In genomic region chr6:115279639-115280038, GRCm38 (mm10) we compare ENCODE assay signal across 27 mouse cellular contexts. TPM values are rescaled to one million over a fixed set of nuclear protein-coding genes. Genes with fewer than 3 reads are reported as not detected.
A peak's percentile ranks its signal among the peaks of the same experiment; 100 is the strongest.
DNase-seq lines count a peak whose midpoint lies in the region; ATAC-seq and TF ChIP-seq lines count a peak whose summit lies in the region.
"Had no signal": no experiment of that assay in that cellular context is flagged by ENCODE, and none has a peak within 500 bp of the region (broad histone marks: within the 10 kb centered on the region; RNA-seq: fewer than 3 reads in every experiment).

No protein-coding gene starts in this region.

- H3K27ac ChIP-seq in heart, embryonic 12.5 days (ENCODE audit: poor library complexity, severe bottlenecking): no peak overlapping the region
- H3K27ac ChIP-seq in CH12.LX (ENCODE audit: insufficient read depth, low read depth): no peak overlapping the region
- no peak overlapping the region for H3K27ac ChIP-seq in embryonic facial prominence, embryonic 15.5 days (replicated peaks)
- H3K27ac ChIP-seq in stomach, postnatal 0 days (replicated peaks): no peak overlapping the region
- no peak overlapping the region for H3K27ac ChIP-seq in liver, postnatal 0 days (ENCODE audit: low read depth)
- no peak overlapping the region for H3K27ac ChIP-seq in forebrain, postnatal 0 days (ENCODE audit: low read depth, low read length)
- H3K27ac ChIP-seq: embryonic facial prominence, embryonic 13.5 days; forebrain, embryonic 10.5 days; forebrain, embryonic 12.5 days had no signal

- DNase-seq in heart, adult 11 months: peak; percentile 72
- peak; percentile 47 for DNase-seq in CH12.LX (ENCODE audit: extremely low read depth)
- peak; percentile 9 for DNase-seq in stomach, postnatal 0 days (ENCODE audit: low spot score)
- DNase-seq in liver, postnatal 0 days: no peak
- DNase-seq in forebrain, postnatal 0 days: no peak
- DNase-seq: adrenal gland, adult 8-10 months; adrenal gland, postnatal 14 days; adrenal gland, postnatal 36 days; cerebellum, adult 11-12 months; cerebellum, adult 2 months; cerebellum, adult 9-10 months; cerebellum, postnatal 10 days had no signal

- in situ Hi-C loops in CH12.LX (cut with MboI; ENCODE audit: low pct_ligation_motif_present, low pct_unique_long_range_greater_than_20kb, low sequenced_read_pairs): loop anchor here (10.0 kb wide), 1 partner anchor 255 kb away; no protein-coding TSS in a partner anchor

- no peak overlapping the region for H3K9ac ChIP-seq in heart, embryonic 12.5 days
- no peak overlapping the region for H3K9ac ChIP-seq in CH12.LX (ENCODE audit: insufficient read depth, low read depth)
- H3K9ac ChIP-seq in embryonic facial prominence, embryonic 15.5 days: no peak overlapping the region
- H3K9ac ChIP-seq in stomach, postnatal 0 days (ENCODE audit: low read length): no peak overlapping the region
- H3K9ac ChIP-seq in liver, postnatal 0 days (replicated peaks): no peak overlapping the region
- H3K9ac ChIP-seq in forebrain, postnatal 0 days: no peak overlapping the region
- H3K9ac ChIP-seq: embryonic facial prominence, embryonic 13.5 days; forebrain, embryonic 12.5 days had no signal

- no peak for TF ChIP-seq CTCF in CH12.LX (conservative IDR thresholded peaks at IDR 0.05 in 1 of 2, IDR thresholded peaks at IDR 0.05 in 1 of 2; ENCODE audit: low read depth in 2 of 2, low read length in 2 of 2)
- no peak for TF ChIP-seq CTCF in stomach, postnatal 0 days (IDR thresholded peaks at IDR 0.05; ENCODE audit: low read depth)
- no peak for TF ChIP-seq CTCF in liver, postnatal 0 days (IDR thresholded peaks at IDR 0.05; ENCODE audit: low read depth)
- no peak for TF ChIP-seq CTCF in forebrain, postnatal 0 days (IDR thresholded peaks at IDR 0.05; ENCODE audit: low read depth)

- H3K4me3 ChIP-seq in heart, embryonic 12.5 days: no peak overlapping the region
- no peak overlapping the region for H3K4me3 ChIP-seq in CH12.LX (replicated peaks in 1 of 3; ENCODE audit: low read depth in 2 of 3, low read length in 2 of 3, poor library complexity in 1 of 3)
- no peak overlapping the region for H3K4me3 ChIP-seq in embryonic facial prominence, embryonic 15.5 days (replicated peaks)
- H3K4me3 ChIP-seq in stomach, postnatal 0 days (ENCODE audit: low read depth, low read length): no peak overlapping the region
- H3K4me3 ChIP-seq in liver, postnatal 0 days (ENCODE audit: low read depth, low read length): no peak overlapping the region
- H3K4me3 ChIP-seq in forebrain, postnatal 0 days (ENCODE audit: low read depth, low read length): no peak overlapping the region
- H3K4me3 ChIP-seq: embryonic facial prominence, embryonic 13.5 days; erythroblast, embryonic 14.5 days; forebrain, embryonic 10.5 days; forebrain, embryonic 12.5 days had no signal

- peaks cover 94% of the 10 kb centered on the region for H3K27me3 ChIP-seq in heart, embryonic 12.5 days (replicated peaks)
- H3K27me3 ChIP-seq in CH12.LX (replicated peaks): no peaks in the 10 kb centered on the region
- no peaks in the 10 kb centered on the region for H3K27me3 ChIP-seq in embryonic facial prominence, embryonic 15.5 days
- H3K27me3 ChIP-seq in stomach, postnatal 0 days (ENCODE audit: control insufficient read depth, insufficient read depth, low read length): no peaks in the 10 kb centered on the region
- H3K27me3 ChIP-seq in liver, postnatal 0 days (ENCODE audit: insufficient read depth, low read length): no peaks in the 10 kb centered on the region
- H3K27me3 ChIP-seq in forebrain, postnatal 0 days (ENCODE audit: insufficient read depth, low read length): no peaks in the 10 kb centered on the region
- H3K27me3 ChIP-seq: forebrain, embryonic 12.5 days; Patski had no signal

- no peak for TF ChIP-seq RAD21 in CH12.LX (IDR thresholded peaks at IDR 0.05; ENCODE audit: low read depth, low read length)

- no peaks in the 10 kb centered on the region for H3K79me2 ChIP-seq in CH12.LX (replicated peaks; ENCODE audit: control insufficient read depth, extremely low read depth, insufficient read depth, poor library complexity, severe bottlenecking)

- no peak for TF ChIP-seq POLR2A in CH12.LX (IDR thresholded peaks at IDR 0.05; ENCODE audit: low read depth, low read length)

- no peak for ATAC-seq in heart, embryonic 12.5 days (ENCODE audit: insufficient number of reproducible peaks, low FRiP score)
- ATAC-seq in embryonic facial prominence, embryonic 15.5 days (ENCODE audit: insufficient number of reproducible peaks, low FRiP score, low TSS enrichment, low read depth): peak; percentile 15
- no peak for ATAC-seq in stomach, postnatal 0 days (ENCODE audit: low FRiP score, low TSS enrichment)
- no peak for ATAC-seq in liver, postnatal 0 days
- ATAC-seq in forebrain, postnatal 0 days: no peak
- ATAC-seq: activated CD4-positive, CD25-positive, alpha-beta regulatory T cell, adult 4 months; forebrain, embryonic 14.5 days; forebrain, embryonic 16.5 days; Patski had no signal

- dilution Hi-C loops in CH12.LX (cut with MboI; ENCODE audit: extremely low pct_ligation_motif_present, extremely low pct_unique_long_range_greater_than_20kb, low sequenced_read_pairs): no loop called here

- 61% methylated on average over 2 of the region's 2 CpGs for WGBS in heart, embryonic 12.5 days
- 48% methylated on average over 2 of the region's 2 CpGs for WGBS in embryonic facial prominence, embryonic 15.5 days
- WGBS in stomach, postnatal 0 days: 54% methylated on average over 2 of the region's 2 CpGs
- 55% methylated on average over 2 of the region's 2 CpGs for WGBS in liver, postnatal 0 days (ENCODE audit: insufficient replicate concordance)
- 77% methylated on average over 2 of the region's 2 CpGs for WGBS in forebrain, postnatal 0 days

- H3K4me1 ChIP-seq in heart, embryonic 12.5 days (replicated peaks): 0 out of 2 replicates have a peak, but pooled peaks cover 8% of the 10 kb centered on the region
- H3K4me1 ChIP-seq in CH12.LX (ENCODE audit: control insufficient read depth in 1 of 2, insufficient read depth in 2 of 2): peaks cover 13 to 51% of the 10 kb centered on the region in 2 experiments
- H3K4me1 ChIP-seq in embryonic facial prominence, embryonic 15.5 days: peaks cover 4% of the 10 kb centered on the region; the same call in 1 of the 2 replicates
- H3K4me1 ChIP-seq in stomach, postnatal 0 days (replicated peaks; ENCODE audit: control insufficient read depth, insufficient read depth): no peaks in the 10 kb centered on the region
- H3K4me1 ChIP-seq in liver, postnatal 0 days (ENCODE audit: insufficient read depth): no peaks in the 10 kb centered on the region
- no peaks in the 10 kb centered on the region for H3K4me1 ChIP-seq in forebrain, postnatal 0 days (ENCODE audit: insufficient read depth)
- H3K4me1 ChIP-seq: forebrain, embryonic 10.5 days; forebrain, embryonic 12.5 days had no signal

- H3K4me2 ChIP-seq in heart, embryonic 12.5 days: no peak overlapping the region
- no peak overlapping the region for H3K4me2 ChIP-seq in CH12.LX (ENCODE audit: insufficient read depth, low read depth, poor library complexity, severe bottlenecking)
- no peak overlapping the region for H3K4me2 ChIP-seq in embryonic facial prominence, embryonic 15.5 days (replicated peaks)
- no peak overlapping the region for H3K4me2 ChIP-seq in stomach, postnatal 0 days (replicated peaks; ENCODE audit: low read depth)
- no peak overlapping the region for H3K4me2 ChIP-seq in liver, postnatal 0 days (ENCODE audit: low read depth, low read length)
- no peak overlapping the region for H3K4me2 ChIP-seq in forebrain, postnatal 0 days (ENCODE audit: low read depth)
- H3K4me2 ChIP-seq: embryonic facial prominence, embryonic 13.5 days; forebrain, embryonic 12.5 days had no signal

- H3K9me3 ChIP-seq in heart, embryonic 12.5 days (replicated peaks): no peaks in the 10 kb centered on the region
- H3K9me3 ChIP-seq in CH12.LX (replicated peaks; ENCODE audit: low read length): no peaks in the 10 kb centered on the region
- no peaks in the 10 kb centered on the region for H3K9me3 ChIP-seq in embryonic facial prominence, embryonic 15.5 days (replicated peaks)
- no peaks in the 10 kb centered on the region for H3K9me3 ChIP-seq in stomach, postnatal 0 days (ENCODE audit: control insufficient read depth, low read length)
- no peaks in the 10 kb centered on the region for H3K9me3 ChIP-seq in liver, postnatal 0 days (ENCODE audit: low read length)
- H3K9me3 ChIP-seq in forebrain, postnatal 0 days (ENCODE audit: low read length): no peaks in the 10 kb centered on the region
- H3K9me3 ChIP-seq: embryonic facial prominence, embryonic 13.5 days; forebrain, embryonic 10.5 days; forebrain, embryonic 12.5 days; G1E had no signal

- TF ChIP-seq EP300 in CH12.LX (IDR thresholded peaks at IDR 0.05; ENCODE audit: low read length): no peak
- TF ChIP-seq EP300 in stomach, postnatal 0 days (optimal IDR thresholded peaks at IDR 0.05): no peak
- TF ChIP-seq EP300 in liver, postnatal 0 days (IDR thresholded peaks at IDR 0.05; ENCODE audit: low read depth): no peak

- no peaks in the 10 kb centered on the region for H3K36me3 ChIP-seq in heart, embryonic 12.5 days
- H3K36me3 ChIP-seq in CH12.LX (replicated peaks in 1 of 2; ENCODE audit: control insufficient read depth in 1 of 2, insufficient read depth in 1 of 2, low read length in 1 of 2): no peaks in the 10 kb centered on the region
- H3K36me3 ChIP-seq in embryonic facial prominence, embryonic 15.5 days: no peaks in the 10 kb centered on the region
- H3K36me3 ChIP-seq in stomach, postnatal 0 days (ENCODE audit: control insufficient read depth, insufficient read depth, low read length): no peaks in the 10 kb centered on the region
- H3K36me3 ChIP-seq in liver, postnatal 0 days (replicated peaks; ENCODE audit: insufficient read depth, low read length): no peaks in the 10 kb centered on the region
- no peaks in the 10 kb centered on the region for H3K36me3 ChIP-seq in forebrain, postnatal 0 days (ENCODE audit: insufficient read depth)
- H3K36me3 ChIP-seq: embryonic facial prominence, embryonic 13.5 days; forebrain, embryonic 10.5 days; forebrain, embryonic 12.5 days; G1E had no signal

RNA-seq across cellular contexts. Expression of gene Timp4, which starts 27.6 kb away (rescaled TPM):
- 0.18 TPM in 1 of 2 replicates, not detected in the other for polyA plus RNA-seq in heart, embryonic 12.5 days (2016; fragmentation: Nextera tagmentation; extraction: Ambion mirVana)
- not detected in 2 replicates for total RNA-seq in CH12.LX (2012; rRNA removed)
- not detected in 2 replicates for total RNA-seq in CH12.LX (2014; rRNA removed)
- 0.12 TPM in 1 of 2 replicates, not detected in the other for polyA plus RNA-seq in CH12.LX (2012; ENCODE audit: insufficient read length, low read depth)
- polyA plus RNA-seq in embryonic facial prominence, embryonic 15.5 days (2015; fragmentation: Nextera tagmentation; extraction: Ambion mirVana): 0.88 and 1.2 TPM in 2 replicates
- 1.0 and 1.9 TPM in 2 replicates for polyA plus RNA-seq in stomach, postnatal 0 days (2015; fragmentation: Nextera tagmentation; extraction: Ambion mirVana)
- 0.11 TPM in 1 of 2 replicates, not detected in the other for polyA plus RNA-seq in liver, postnatal 0 days (2015; fragmentation: Nextera tagmentation; extraction: Ambion mirVana)
- 9.6 and 10.0 TPM in 2 replicates for total RNA-seq in forebrain, postnatal 0 days (2014; rRNA removed)
- 7.9 and 12.7 TPM in 2 replicates for polyA plus RNA-seq in forebrain, postnatal 0 days (2015; fragmentation: Nextera tagmentation; extraction: Ambion mirVana)
- polyA plus RNA-seq: erythroblast, embryonic 14.5 days; G1E had no signal

RNA-seq across cellular contexts. Expression of gene Gm17482, which starts 52.5 kb away (rescaled TPM):
- not detected in 2 replicates for polyA plus RNA-seq in heart, embryonic 12.5 days (2016; fragmentation: Nextera tagmentation; extraction: Ambion mirVana)
- total RNA-seq in CH12.LX (2012; rRNA removed) (not detected in 2 replicates), CH12.LX (2014; rRNA removed) (not detected in 2 replicates)
- not detected in 2 replicates for polyA plus RNA-seq in CH12.LX (2012; ENCODE audit: insufficient read length, low read depth)
- not detected in 2 replicates for polyA plus RNA-seq in embryonic facial prominence, embryonic 15.5 days (2015; fragmentation: Nextera tagmentation; extraction: Ambion mirVana)
- not detected in 2 replicates for polyA plus RNA-seq in stomach, postnatal 0 days (2015; fragmentation: Nextera tagmentation; extraction: Ambion mirVana)
- not detected in 2 replicates for polyA plus RNA-seq in liver, postnatal 0 days (2015; fragmentation: Nextera tagmentation; extraction: Ambion mirVana)
- not detected in 2 replicates for total RNA-seq in forebrain, postnatal 0 days (2014; rRNA removed)
- not detected in 2 replicates for polyA plus RNA-seq in forebrain, postnatal 0 days (2015; fragmentation: Nextera tagmentation; extraction: Ambion mirVana)
- total RNA-seq: adrenal gland, adult 18-20 months; adrenal gland, adult 8-10 months; adrenal gland, postnatal 14 days; adrenal gland, postnatal 36 days; G1E had no signal
- polyA plus RNA-seq: activated CD4-positive, CD25-positive, alpha-beta regulatory T cell, adult 4 months; C2C12; cerebellum, adult 2 months; cortical plate, adult 2 months; embryonic facial prominence, embryonic 11.5 days; embryonic facial prominence, embryonic 13.5 days; erythroblast, embryonic 14.5 days; forebrain, embryonic 10.5 days; forebrain, embryonic 12.5 days; forebrain, embryonic 14.5 days; forebrain, embryonic 16.5 days; G1E; Patski had no signal

Comparison
In these comparisons a context has a peak if more than half of its experiments do, and no peak if none do; other contexts are left out.
1. DNase-seq: peak in heart, adult 11 months (single experiment), CH12.LX (single experiment) and stomach, postnatal 0 days (single experiment); none in liver, postnatal 0 days (single experiment) and forebrain, postnatal 0 days (single experiment).